Mouse (Mus musculus): ENCODE measurements around the gene Rpl36a-ps1.
A peak's percentile ranks its signal among the peaks of the same experiment; 100 is the strongest.
"Not testable (repeated sequence)": the region's sequence is repeated elsewhere in the genome, so short reads cannot be mapped to it uniquely, and the experiment has no call there.

Rpl36a-ps1 gene

DNA sequence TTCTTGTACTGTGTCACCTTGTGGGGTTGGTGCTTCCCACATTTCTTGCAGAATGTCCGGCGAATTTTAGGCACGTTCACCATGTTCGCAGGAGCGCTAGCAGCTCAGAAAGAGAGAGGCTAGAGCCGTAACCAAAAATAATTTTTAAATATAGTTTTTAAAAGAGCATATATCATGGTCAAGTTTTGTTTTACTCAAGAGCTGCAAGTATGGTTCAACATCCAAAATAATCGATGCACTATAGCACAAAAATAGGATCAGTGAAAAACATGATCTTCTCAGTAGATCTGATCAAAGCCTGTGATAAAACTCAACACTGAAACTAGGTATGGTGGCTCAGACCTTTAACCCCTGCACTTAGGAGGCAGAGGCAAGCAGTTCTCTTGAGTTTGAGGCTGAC is at the start of gene Rpl36a-ps1:
TSS of gene Rpl36a-ps1 (minus strand) at position 101 of the 400 bp plus-strand sequence.
- no peak for DNase-seq (ENCODE audit: low spot score)

GRCm38 (mm10) chr14:99043499-99043898 is 49.4 kb upstream of the Rpl36a-ps1 start:
- no peak for DNase-seq (ENCODE audit: low spot score)

- peak; percentile 14 for DNase-seq (ENCODE audit: low spot score)
These were observed 47.3 kb upstream of the Rpl36a-ps1 start for GRCm38 (mm10) chr14:99041416-99041815.

- not testable (repeated sequence) for DNase-seq (ENCODE audit: low spot score)
These were observed 45.2 kb upstream of the Rpl36a-ps1 start for GRCm38 (mm10) chr14:99039308-99039707.

GRCm38 (mm10) chr14:99037703-99038102 is 43.6 kb upstream of the Rpl36a-ps1 start:
- no peak for DNase-seq (ENCODE audit: low spot score)

DNA sequence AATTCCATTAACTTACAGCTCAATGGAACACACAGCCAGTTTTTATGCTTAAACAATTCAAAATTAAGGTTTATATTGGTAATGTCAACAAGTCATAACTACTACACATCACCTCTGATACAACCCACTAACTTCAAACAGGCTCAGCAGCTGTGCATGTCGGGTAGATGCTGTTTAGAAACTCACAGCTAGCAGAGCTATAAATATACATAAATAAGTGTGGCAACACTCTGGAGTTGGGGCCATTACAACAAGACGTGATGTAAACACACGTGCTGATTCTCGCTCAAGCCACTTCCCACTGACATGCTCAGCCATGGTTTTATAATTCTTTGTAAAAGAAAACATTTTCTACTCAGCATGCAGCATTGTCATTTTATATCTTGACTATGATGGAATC is 41.9 kb upstream of the Rpl36a-ps1 start:
- DNase-seq (ENCODE audit: low spot score), result no peak

DNA sequence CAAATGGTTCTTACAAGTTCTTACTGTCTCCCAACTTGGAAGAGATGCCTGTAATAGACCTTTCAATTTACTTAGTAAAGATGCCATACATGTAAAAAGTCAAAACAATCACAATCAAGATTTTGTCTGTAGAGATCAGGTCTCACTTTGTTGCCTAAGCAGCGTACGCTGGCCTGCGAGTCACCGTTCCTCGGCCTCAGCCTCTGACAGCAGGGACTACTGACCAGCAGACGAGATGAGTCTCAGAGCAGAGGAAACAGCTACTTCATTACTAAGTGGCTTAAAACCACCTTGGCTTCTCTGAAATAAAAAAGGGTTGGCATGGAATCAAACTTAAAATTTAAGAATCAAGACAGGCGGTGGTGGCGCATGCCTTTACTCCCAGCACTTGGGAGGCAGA is 40.7 kb upstream of the Rpl36a-ps1 start:
- DNase-seq (ENCODE audit: low spot score), result not testable (repeated sequence)

DNA sequence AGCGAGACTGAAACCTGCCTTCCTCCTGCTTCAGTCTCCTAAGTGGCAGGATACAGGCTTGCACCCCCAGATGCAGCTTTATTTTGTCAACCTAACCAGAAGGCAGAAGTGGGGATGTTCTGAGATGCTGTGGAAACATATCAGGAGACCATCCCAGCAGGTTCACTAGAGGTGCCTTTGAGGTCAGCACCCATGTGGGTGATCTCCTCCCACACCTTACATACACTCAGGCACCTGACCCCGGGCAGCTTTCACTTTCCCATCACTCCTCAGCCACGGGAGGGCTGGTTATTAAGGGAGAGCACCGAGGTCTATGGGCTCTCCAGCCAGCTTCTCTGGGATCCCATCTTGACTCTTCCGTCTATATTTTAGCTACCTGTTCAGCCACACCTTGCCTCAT is 38.5 kb upstream of the Rpl36a-ps1 start:
- DNase-seq (ENCODE audit: low spot score), result no peak

DNA sequence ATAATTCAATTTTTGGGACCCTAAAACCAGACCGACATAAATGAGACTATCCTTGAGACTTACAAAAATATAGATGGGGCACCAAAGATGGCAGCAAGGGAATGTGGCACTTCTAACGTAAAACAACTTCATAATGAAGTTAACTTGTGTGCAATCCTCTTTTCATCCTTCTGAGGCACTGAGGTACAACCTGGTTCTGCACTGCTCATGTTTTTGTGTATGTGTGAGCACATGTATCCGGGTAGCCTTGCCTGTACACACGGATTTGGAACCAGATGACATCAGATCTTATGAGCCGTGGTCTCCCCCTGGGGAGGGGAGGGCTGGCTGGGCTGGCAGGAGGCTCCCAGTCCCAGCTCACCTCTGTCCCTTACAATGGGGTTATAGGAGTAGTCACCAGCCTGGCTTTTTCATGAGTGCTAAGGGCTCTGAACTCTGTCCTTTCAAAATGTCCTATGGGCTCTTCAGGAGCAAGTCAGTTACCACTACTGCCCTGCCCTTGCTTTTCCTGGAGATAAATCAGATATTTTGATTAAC is 37.3 kb upstream of the Rpl36a-ps1 start:
- DNase-seq (ENCODE audit: low spot score), result no peak

GRCm38 (mm10) chr14:99029987-99030386 is 35.9 kb upstream of the Rpl36a-ps1 start:
- DNase-seq (ENCODE audit: low spot score), result no peak

DNA sequence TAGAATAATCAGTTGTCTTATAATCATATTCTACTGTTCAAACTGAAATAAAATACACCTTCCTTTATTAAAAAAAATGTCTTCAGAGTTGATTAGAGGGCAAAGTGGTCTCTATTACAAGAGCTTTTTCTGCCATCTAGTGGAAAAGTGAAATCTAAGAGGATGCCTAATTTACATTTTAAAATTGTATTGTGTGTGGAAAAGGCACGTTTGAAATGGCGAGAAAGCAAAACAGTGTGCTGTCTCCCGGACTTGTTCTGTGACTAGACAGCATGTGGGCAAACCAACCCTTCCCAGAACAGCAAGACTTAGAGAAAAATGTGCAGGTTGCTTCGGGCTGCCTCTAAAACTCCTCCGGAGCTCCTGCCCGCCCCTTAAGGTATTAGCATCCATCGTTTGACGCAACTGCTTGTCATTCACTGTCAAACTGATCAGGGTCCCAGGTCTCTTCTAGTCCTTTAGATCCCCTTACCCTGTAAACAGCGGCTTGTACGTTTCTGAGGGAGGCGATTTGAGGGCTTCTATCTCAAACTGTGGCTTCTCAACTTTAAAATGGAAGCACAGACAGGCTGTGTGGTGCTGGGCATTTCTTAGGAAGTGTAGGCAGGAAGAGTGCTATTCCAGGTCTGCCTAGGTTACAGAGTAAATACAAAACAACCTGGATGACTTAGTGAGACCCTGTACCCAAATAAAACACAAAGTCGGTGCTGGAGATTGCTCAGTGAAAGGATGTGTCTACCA is 28.4 kb upstream of the Rpl36a-ps1 start:
- DNase-seq (ENCODE audit: low spot score), result no peak

DNA sequence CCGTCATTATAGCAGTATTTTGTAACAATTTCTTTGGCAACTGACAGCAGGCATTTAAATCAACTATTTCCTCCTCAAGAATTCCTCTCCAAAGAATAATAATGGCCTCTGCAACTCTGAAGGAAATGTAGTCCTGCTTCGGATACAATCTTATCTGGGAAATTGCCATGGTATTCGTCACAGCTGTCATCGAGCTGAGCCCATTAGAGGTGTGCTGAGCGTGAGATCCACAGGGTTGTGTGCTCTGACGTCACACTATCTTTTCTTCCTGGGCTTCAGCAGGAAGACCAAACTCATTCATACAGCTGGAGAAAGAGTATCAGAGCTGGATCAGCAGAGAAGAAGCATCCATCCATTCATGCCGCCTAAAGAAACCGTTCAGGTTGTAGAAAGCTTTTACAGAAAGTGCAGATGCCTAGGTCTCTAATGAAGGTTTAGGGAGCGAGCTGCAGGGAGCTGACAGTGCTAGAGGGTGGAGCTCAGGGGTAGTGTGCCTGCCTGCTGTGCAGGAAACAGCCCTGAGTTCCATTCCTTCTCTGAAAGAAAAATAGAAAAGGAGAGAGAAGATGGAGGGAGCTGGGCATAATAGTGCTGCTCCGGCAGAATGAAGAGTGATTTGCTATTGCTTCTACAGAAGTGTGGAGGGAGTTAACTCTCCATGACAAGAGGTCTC is 25.2 kb upstream of the Rpl36a-ps1 start:
- DNase-seq (ENCODE audit: low spot score), result no peak

DNA sequence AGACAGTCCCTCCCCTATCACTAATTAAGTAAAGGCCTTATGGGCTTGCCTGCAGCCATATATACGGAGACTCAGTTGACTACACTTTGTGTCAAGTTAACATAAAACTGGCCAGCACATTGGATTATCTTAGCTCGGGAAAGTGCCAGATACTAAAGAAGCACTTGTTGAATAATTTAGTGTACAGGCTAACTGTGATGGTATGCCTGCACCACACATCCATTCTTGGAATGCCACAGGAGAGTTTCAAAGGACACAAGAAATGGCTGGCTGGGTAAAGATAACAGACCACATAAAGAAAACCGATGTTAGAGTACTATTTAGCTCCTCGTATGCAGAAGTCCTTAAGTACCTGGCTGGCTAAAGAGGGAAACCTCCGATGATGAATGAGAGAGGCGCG is 24.6 kb upstream of the Rpl36a-ps1 start:
- DNase-seq (ENCODE audit: low spot score), result no peak

DNA sequence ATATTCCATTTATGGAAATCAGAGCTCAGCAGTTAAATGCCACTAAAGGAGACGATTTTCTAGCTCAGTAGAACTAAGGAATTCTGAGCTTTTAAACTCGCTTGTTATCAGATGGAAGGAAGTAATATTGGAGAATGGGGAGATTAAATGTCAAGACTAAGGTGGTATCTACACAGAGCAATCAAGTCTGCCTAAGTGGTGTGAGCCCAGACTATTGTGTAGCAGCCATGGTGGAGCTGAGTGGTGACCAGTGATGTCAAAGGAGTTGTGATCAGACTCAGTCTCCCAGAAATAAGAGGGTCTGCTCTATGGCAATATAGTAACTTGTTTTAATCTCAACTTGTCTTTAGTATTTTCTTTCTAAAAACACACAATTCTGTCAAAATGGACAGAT is 16.8 kb upstream of the Rpl36a-ps1 start:
- DNase-seq (ENCODE audit: low spot score), result no peak

DNA sequence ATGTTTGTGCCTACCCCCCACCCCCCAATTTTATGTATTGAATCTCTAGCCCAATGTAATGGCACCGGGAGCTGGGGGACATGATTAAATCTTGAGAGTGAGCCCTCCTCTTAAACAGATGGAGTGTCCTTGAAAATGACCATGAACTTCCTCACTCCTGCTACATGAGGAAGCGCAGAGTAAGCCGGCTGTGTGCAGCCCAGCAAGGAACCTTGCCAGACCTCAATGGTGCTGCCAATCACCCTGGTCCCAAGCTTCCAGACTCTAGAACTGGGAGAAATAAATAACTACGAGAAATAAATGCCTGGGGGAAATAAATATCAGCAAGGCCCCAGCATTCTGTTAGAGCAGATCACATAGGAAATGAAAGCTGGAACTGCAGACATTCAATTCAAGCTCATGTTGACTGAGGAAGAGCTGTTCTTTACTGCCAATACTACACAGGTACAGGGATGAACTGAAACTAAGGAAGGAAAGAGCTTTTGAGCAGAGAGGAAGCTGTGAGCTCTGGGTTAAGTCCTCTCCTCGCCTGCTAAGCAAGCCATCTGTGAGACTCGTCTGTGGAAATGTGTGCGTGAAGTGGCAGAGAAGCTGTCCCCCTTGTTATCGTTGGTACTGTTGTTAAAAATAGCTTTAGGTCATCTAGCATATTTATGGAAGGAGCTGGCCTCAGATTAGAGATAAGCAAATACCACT is 16.3 kb upstream of the Rpl36a-ps1 start:
- no peak for DNase-seq (ENCODE audit: low spot score)

GRCm38 (mm10) chr14:98992482-98992881 is 1.6 kb downstream of the Rpl36a-ps1 start:
- no peak for DNase-seq (ENCODE audit: low spot score)

GRCm38 (mm10) chr14:98990636-98991035 is 3.5 kb downstream of the Rpl36a-ps1 start:
- DNase-seq (ENCODE audit: low spot score), result no peak

- DNase-seq (ENCODE audit: low spot score), result no peak
These were observed 4.3 kb downstream of the Rpl36a-ps1 start for GRCm38 (mm10) chr14:98989818-98990217.

DNA sequence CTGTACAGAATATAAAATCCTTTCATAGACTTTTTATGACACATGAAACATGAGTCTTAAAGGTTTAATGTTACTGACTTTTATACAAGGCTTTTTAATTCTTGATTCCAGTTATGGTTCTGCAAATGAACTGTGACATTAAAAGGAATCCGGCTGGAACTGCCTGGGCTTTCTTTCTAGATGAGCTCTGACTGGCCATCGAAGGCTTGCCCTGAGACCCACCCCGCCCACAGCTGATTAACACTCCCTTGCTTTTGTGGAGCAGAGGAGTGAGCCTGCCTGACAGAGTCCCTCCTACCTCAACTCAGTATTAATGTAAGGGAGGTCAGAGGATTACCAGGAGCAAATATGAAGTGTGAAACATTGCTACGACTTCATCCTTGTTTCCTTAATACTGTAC is 22.2 kb downstream of the Rpl36a-ps1 start:
- DNase-seq (ENCODE audit: low spot score), result no peak

- no peak for DNase-seq (ENCODE audit: low spot score)
These were observed 35.0 kb downstream of the Rpl36a-ps1 start for GRCm38 (mm10) chr14:98958978-98959658.

DNA sequence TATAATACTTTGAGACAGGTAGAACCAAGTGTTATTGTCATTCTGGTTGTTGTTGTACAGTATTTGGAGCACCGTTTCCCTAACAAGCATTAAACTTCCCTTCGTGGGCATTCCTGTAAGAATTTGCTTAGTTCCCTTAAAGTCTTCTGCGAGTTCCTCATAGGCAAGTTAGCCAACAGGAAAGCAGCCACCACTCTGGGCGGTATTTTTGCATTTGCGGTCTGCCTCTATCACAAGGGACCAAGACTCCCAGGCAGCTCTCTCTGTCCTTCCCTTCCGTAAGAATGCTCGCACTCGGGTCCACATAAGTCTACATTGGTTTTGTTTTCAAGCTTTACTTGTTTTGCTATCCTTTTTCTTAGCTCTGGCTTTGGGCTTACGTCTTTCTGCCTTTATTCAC is 37.3 kb downstream of the Rpl36a-ps1 start:
- no peak for DNase-seq (ENCODE audit: low spot score)

- DNase-seq (ENCODE audit: low spot score), result no peak
These were observed 41.7 kb downstream of the Rpl36a-ps1 start for GRCm38 (mm10) chr14:98952441-98952840.

Data from T-cell, adult 2 months (primary cell).